Mouse (Mus musculus) forebrain, embryonic 14.5 days (tissue): ENCODE results near the gene Ndufab1. TPM values are rescaled to one million over a fixed set of nuclear protein-coding genes. Genes with fewer than 3 reads are reported as not detected.

Experiments used
- ATAC-seq: fragments of 200-750 bp; cut with Nextera tagmentation; 2 replicates; pipeline ENCODE4 v1.8.0; 2017; ENCODE audit warnings: mild to moderate bottlenecking, moderate library complexity
- DNase-seq: peaks from one replicate; pipeline ENCODE4 v3.0.0-alpha.2; 2015; ENCODE audit warnings: low spot score
- H3K27ac ChIP-seq: fragments of 300-500 bp; sonication (generic); 2 replicates; pipeline ENCODE4 v1.5.1; 2014; ENCODE audit warnings: low read depth, mild to moderate bottlenecking, control low read depth, low read length, moderate library complexity
- H3K27me3 ChIP-seq: fragments of 300-500 bp; sonication (generic); replicated peaks from 2 replicates; pipeline ENCODE4 v1.6.1; 2014; ENCODE audit warnings: low read length, control low read depth, mixed read lengths; ENCODE audit not compliant: control insufficient read depth, insufficient read depth
- H3K36me3 ChIP-seq: fragments of 300-500 bp; sonication (generic); 2 replicates; pipeline ENCODE4 v1.6.1; 2014; ENCODE audit warnings: low read length, control low read depth; ENCODE audit not compliant: control insufficient read depth, insufficient read depth
- H3K4me1 ChIP-seq: fragments of 300-500 bp; sonication (generic); 2 replicates; pipeline ENCODE4 v1.6.1; 2014; ENCODE audit warnings: antibody characterized with exemption, low read length, control low read depth; ENCODE audit not compliant: control insufficient read depth, insufficient read depth
- H3K4me2 ChIP-seq: fragments of 300-500 bp; sonication (generic); 2 replicates; pipeline ENCODE4 v1.6.1; 2014; ENCODE audit warnings: mild to moderate bottlenecking, control low read depth, low read length
- H3K4me3 ChIP-seq: fragments of 300-500 bp; sonication (generic); 2 replicates; pipeline ENCODE4 v1.5.1; 2014; ENCODE audit warnings: low read depth, low read length, control low read depth
- H3K9ac ChIP-seq: fragments of 300-500 bp; sonication (generic); 2 replicates; pipeline ENCODE4 v1.6.1; 2014; ENCODE audit warnings: mild to moderate bottlenecking, low read length, control low read depth, moderate library complexity
- H3K9me3 ChIP-seq: fragments of 300-500 bp; sonication (generic); replicated peaks from 2 replicates; pipeline ENCODE4 v1.6.1; 2016; ENCODE audit warnings: low read length, control low read depth, mixed read lengths; ENCODE audit not compliant: control insufficient read depth
- WGBS: fragments of 180-500 bp; shearing (Covaris S2); extraction: QIAGEN DNeasy Blood & Tissue Kit; methylation state at CpG from one replicate; pipeline ENCODE4 v1.1.7; 2014; 5-methylcytosine and 5-hydroxymethylcytosine counted together
- polyA plus RNA-seq: library from polyadenylated mRNA; unstranded; fragments of >200 nt; fragmentation: Nextera tagmentation; extraction: Ambion mirVana; gene quantifications from 2 replicates; pipeline ENCODE4 v1.2.1, GENCODE M21; 2014

Ndufab1 gene
- polyA plus RNA-seq, 1 experiment from 2014 or later = 563 TPM

DNA sequence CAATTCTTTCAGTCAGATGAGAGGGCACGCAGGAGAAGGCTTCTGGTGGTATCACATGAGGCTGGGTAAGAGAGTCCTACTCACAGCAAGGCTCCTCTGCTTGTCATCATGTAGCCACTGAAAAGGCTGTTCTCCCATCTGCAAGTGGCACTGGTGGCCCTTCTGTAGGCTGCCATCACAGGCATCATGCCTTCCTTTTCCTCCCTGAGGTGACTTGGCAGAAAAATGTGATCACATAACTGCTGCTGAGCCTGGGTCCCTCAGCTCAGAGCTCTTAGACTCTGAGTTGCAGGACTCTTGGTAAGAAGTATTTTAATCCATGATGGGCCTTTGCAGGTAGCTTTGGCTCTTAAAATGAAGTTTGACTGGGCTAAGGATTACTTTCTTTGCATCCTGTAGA is 20.6 kb downstream of the Ndufab1 start:
- Histone ChIP-seq H3K9ac (no peak overlapping the region), H3K27ac (no peak overlapping the region), H3K4me3 (no peak overlapping the region), H3K4me1 (no peaks in the 10 kb centered on the region), H3K4me2 (no peak overlapping the region), H3K36me3 (peaks cover 68% of the 10 kb centered on the region), H3K9me3 (no peaks in the 10 kb centered on the region), H3K27me3 (no peaks in the 10 kb centered on the region)
- WGBS = 91% methylated on average over 1 of the region's 1 CpGs
- ATAC-seq (no peak), DNase-seq (no peak)

DNA sequence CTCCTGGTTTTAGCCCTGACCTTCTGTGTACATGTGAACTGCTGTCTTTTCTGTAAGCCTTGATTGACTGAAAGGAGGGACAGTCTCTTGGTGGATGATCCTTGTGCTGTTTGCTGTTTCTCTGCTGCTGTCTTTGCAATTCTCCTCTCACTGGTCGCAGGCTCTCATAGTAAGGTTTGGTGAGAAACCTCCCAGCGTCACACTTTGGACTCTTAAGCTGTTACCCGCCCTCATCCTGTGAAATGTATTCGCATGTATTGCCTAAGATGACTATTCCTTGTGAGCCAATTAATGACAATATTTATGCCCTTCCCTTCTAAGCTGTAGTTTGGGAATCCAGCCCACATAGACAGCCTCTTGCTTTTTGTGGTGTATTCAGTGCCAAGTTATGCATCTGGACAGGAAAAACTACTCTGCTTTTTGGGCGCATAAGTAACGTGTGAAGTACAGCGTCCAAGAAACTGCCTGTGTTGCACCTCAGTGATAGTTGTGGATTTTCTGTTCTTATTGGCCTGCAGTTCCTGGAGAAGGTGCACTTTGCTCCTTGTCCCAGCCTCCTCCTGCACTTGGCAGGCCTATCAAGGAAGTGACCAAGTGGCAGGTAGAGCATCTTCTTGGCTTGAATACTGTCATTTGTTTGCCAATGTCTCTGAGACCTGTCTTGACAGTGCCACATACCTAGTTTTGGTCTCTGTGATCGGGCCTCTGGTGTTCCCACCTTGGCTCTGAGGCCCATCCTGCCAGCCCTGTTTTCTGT is 21.7 kb downstream of the Ndufab1 start:
- WGBS = 87% methylated on average over 8 of the region's 8 CpGs
- no peak overlapping the region for H3K27ac ChIP-seq
- no peak overlapping the region for H3K4me2 ChIP-seq
- H3K9ac ChIP-seq = no peak overlapping the region
- H3K4me3 ChIP-seq = no peak overlapping the region
- DNase-seq (no peak), ATAC-seq (no peak)
- H3K36me3 ChIP-seq = peaks cover 73% of the 10 kb centered on the region
- no peaks in the 10 kb centered on the region for H3K9me3 ChIP-seq
- no peaks in the 10 kb centered on the region for H3K4me1 ChIP-seq
- no peaks in the 10 kb centered on the region for H3K27me3 ChIP-seq

DNA sequence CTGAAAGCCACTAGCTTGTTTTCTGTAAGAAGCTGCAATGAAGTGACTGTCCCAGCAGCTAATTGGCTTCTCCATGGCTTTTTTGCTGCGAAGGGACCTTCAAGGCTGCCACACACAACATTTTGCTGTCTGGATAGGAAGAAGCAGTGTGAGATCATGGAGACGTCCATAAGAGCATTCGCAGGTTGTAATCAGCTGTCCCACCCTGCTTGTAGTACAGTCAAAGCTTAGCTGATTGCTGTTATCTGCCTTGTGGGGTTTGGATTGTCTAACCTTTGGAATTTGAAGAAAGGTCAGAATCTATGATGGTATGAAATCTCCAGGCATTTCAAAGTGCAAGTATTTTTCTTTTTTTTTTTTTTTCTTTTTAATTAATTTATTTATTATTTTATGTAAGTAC is 27.3 kb downstream of the Ndufab1 start:
- Histone ChIP-seq H3K27ac (no peak overlapping the region), H3K27me3 (no peaks in the 10 kb centered on the region), H3K4me1 (no peaks in the 10 kb centered on the region), H3K4me2 (no peak overlapping the region), H3K36me3 (peaks cover 92% of the 10 kb centered on the region), H3K4me3 (no peak overlapping the region), H3K9me3 (no peaks in the 10 kb centered on the region), H3K9ac (no peak overlapping the region)
- DNase-seq (no peak), ATAC-seq (no peak)
- 90% methylated on average over 3 of the region's 3 CpGs for WGBS

DNA sequence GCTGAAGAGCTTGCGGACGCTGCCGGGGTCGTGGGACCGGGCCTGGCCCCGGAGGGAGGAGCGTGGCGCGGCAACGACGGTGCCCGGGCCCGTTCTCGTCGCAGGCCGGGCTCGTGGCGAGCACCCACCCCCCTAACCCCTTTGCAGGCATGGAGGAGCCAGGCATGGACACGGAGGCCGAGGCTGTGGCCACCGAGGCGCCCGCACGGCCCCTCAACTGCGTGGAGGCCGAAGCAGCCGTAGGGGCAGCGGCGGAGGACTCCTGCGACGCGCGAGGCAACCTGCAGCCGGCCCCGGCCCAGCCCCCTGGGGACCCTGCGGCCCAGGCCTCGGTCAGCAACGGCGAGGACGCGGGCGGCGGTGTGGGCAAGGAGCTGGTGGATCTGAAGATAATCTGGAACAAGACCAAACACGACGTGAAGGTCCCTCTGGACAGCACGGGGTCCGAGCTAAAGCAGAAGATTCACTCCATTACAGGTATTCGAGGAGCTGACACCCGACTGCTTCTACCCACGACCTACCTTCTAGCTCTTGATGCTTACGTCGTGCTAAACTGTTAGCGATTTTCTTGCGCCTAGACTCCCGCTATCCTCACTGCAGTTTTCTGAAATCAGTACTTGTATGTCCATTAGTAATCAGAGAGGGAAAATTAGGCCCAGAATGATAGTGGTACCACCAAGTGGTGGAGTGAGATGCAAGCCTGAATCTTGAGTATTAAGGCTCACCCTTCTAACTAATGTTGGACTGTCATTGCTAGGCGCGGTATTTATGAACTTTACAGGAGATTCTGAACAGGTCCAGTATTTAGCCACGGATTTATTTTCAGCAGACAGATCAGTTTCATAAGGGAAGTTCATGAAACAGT is 33.9 kb downstream of the Ndufab1 start:
- WGBS = 2% methylated on average over 56 of the region's 58 CpGs
- DNase-seq (peak; percentile 8), ATAC-seq (peak; percentile 32)
- H3K27ac ChIP-seq = peak overlapping the region; percentile 95
- peaks cover 10% of the 10 kb centered on the region for H3K4me1 ChIP-seq
- peaks cover 43% of the 10 kb centered on the region for H3K36me3 ChIP-seq
- no peaks in the 10 kb centered on the region for H3K27me3 ChIP-seq
- no peaks in the 10 kb centered on the region for H3K9me3 ChIP-seq
- peak overlapping the region; percentile 68 for H3K4me2 ChIP-seq
- H3K9ac ChIP-seq = peak overlapping the region; percentile 93
- peak overlapping the region; percentile 100 for H3K4me3 ChIP-seq

DNA sequence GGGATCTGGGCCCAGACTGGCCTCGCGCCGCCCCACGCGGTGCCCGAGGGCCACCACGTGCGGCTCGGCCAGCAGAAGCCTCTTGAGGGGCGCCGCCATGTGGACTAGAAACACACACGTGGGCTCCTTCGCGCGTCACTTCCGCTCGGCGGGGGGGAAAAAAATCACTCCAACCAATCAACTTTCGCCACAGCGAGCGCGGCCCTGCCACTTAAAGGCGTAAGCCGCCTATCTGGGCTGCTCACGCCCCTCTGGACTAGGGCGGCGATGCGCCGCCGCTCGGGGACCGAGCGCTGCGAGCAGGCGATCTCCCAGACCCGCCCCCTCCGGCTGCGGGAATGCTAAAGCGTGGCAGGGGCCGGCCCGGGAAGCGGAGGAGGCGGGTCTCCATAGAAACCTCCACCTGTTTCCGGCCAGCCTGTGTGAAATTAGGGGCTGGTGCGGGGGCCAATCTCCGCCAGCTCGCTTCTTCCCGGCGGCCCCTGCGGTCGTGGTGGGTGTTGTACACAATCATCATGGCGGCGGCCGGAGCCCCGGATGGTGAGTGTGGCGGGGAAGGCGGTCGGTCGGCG is 34.7 kb downstream of the Ndufab1 start, which contains the start of the genes Ubfd1 and Ears2:
Gene Ubfd1 (plus strand): TSS at position 231 of the 572 bp plus-strand sequence.
Gene Ears2 (minus strand): TSS at position 319 of the 572 bp plus-strand sequence.
- peaks cover 40% of the 10 kb centered on the region for H3K36me3 ChIP-seq
- ATAC-seq = peak; percentile 98
- under 1% methylated on average over 59 of the region's 60 CpGs for WGBS
- H3K27ac ChIP-seq = peak within 1 kb of the TSS; percentile 95
- H3K4me1 ChIP-seq = peaks cover 10% of the 10 kb centered on the region
- peak within 1 kb of the TSS; percentile 68 for H3K4me2 ChIP-seq
- H3K4me3 ChIP-seq = peak within 1 kb of the TSS; percentile 100
- H3K9ac ChIP-seq = peak within 1 kb of the TSS; percentile 93
- no peaks in the 10 kb centered on the region for H3K27me3 ChIP-seq
- DNase-seq = peak; percentile 97
- no peaks in the 10 kb centered on the region for H3K9me3 ChIP-seq

DNA sequence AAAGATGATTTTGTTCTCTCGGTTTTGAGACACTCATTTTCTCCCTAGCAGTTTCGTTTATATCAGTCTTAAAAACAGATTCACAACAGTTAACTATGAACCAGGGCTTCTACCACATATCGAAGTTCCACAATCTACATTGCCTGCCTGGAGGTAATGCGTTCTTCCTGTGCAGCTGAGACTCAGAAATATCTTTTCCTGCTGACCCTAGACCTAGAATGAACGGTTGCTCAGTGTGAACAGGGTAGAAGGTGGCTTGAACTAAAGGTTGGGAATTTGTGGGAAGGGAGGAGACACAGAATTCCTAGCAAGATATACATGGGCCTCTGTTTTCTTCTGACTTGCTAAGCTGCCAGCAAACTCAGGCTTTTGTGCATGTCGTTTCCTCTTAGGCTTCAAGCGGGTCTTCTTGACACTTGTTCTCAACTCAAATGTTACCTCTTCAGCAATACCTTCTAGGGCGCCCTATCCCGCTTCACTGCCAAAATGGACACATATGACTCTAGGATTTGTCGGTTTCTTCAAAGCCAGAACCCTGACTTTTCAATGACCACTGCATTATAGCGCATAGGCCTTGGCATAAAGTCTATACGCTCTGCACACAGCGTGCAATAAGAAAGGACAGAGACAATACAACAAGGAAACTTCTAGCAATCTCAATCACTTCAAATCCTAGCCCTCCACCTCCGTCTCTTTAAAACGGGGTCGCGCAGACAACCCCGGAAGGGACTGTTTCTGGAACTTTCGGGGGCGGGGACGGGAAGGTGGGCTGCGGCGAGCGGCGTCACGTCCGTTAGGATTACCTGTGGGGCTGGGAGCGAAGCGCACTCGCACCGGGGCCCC is 35.4 kb downstream of the Ndufab1 start:
- Histone ChIP-seq H3K4me2 (peak overlapping the region; percentile 68), H3K4me1 (peaks cover 10% of the 10 kb centered on the region), H3K27ac (peak overlapping the region; percentile 95), H3K4me3 (peak overlapping the region; percentile 100), H3K9me3 (no peaks in the 10 kb centered on the region), H3K27me3 (no peaks in the 10 kb centered on the region), H3K36me3 (peaks cover 33% of the 10 kb centered on the region), H3K9ac (peak overlapping the region; percentile 93)
- WGBS = 22% methylated on average over 29 of the region's 31 CpGs
- no peak for DNase-seq
- no peak for ATAC-seq

DNA sequence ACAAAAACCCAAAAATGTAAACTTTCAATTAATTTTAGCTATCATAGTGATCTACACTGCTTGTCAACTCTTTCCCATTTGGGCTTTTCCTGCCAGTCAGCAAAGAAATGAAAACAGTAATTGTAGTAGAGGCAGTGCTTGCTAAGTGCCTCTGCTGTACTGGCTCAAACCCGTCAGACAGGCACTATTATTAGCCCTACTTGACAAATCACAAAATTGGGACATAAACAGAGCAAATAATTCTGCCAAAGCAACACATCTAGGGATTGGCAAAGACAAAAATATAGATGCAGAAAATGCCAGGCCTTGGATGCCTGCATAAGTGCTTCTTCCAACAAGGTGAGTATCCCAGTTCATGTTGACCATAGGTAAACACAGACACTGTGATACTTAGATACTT is 36.0 kb downstream of the Ndufab1 start:
- Histone ChIP-seq H3K4me1 (peaks cover 10% of the 10 kb centered on the region), H3K4me2 (0 out of 2 replicates have a peak overlapping the region, but pooled peaks have one; percentile 68), H3K4me3 (0 out of 2 replicates have a peak overlapping the region, but pooled peaks have one; percentile 100)

DNA sequence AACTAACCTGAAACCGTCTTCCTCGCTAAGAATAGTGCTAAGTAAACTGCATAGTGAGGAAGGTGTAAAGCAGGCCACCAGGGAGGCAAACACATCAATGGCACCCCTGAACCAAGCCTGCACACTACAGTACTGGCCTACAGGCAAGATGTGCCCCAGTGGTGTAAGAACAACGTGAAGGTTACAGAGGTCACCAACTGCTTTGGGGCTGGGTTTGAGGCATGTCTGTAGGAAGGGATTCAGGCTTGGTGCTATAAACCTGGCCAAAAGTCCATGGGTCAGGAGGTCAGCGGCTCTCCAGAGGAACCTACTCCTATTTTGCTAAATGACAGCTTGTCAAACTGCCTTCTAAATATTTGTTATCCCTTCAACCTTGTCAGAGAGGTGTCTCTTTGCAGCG is 45.1 kb downstream of the Ndufab1 start:
- DNase-seq = no peak
- no peak for ATAC-seq
- no peaks in the 10 kb centered on the region for H3K9me3 ChIP-seq
- no peak overlapping the region for H3K4me3 ChIP-seq
- no peak overlapping the region for H3K27ac ChIP-seq
- H3K4me1 ChIP-seq = no peaks in the 10 kb centered on the region
- 95% methylated on average over 5 of the region's 5 CpGs for whole genome bisulfite sequencing
- no peak overlapping the region for H3K4me2 ChIP-seq
- H3K9ac ChIP-seq = no peak overlapping the region
- no peaks in the 10 kb centered on the region for H3K27me3 ChIP-seq
- H3K36me3 ChIP-seq = peaks cover 37% of the 10 kb centered on the region

More for the DNA sequence above, 36.0 kb downstream of the Ndufab1 start:
- Histone ChIP-seq H3K9me3 (no peaks in the 10 kb centered on the region), H3K27me3 (no peaks in the 10 kb centered on the region), H3K9ac (0 out of 2 replicates have a peak overlapping the region, but pooled peaks have one; percentile 9), H3K36me3 (peaks cover 29% of the 10 kb centered on the region), H3K27ac (no peak overlapping the region)
- WGBS = 67% methylated on average over 1 of the region's 1 CpGs
- ATAC-seq = no peak
- no peak for DNase-seq
